Mouse (Mus musculus) ES-Bruce4 (cell line): Measurements from ENCODE around the gene Nfatc2ip. TPM values are rescaled to one million over a fixed set of nuclear protein-coding genes. Genes with fewer than 3 reads are reported as not detected.

Source experiments
- H3K27ac ChIP-seq: 2 replicates; pipeline ENCODE4 v1.5.1; 2012; ENCODE audit warnings: low read length, inconsistent platforms; ENCODE audit not compliant: insufficient read depth
- H3K27me3 ChIP-seq: 2 replicates; pipeline ENCODE4 v1.6.1; 2012; ENCODE audit warnings: mild to moderate bottlenecking, low read length, inconsistent platforms; ENCODE audit not compliant: control insufficient read depth, poor library complexity, insufficient read depth, severe bottlenecking
- H3K36me3 ChIP-seq: 2 replicates; pipeline ENCODE4 v1.6.1; 2012; ENCODE audit warnings: inconsistent platforms, mild to moderate bottlenecking, low read length, moderate library complexity; ENCODE audit not compliant: control insufficient read depth, poor library complexity, insufficient read depth, severe bottlenecking
- H3K4me1 ChIP-seq: one replicate; pipeline ENCODE4 v1.8.1; 2011; ENCODE audit warnings: low read length; ENCODE audit not compliant: control insufficient read depth, insufficient read depth
- H3K4me3 ChIP-seq: 2 replicates; pipeline ENCODE4 v1.5.1; 2011; ENCODE audit warnings: low read depth, mild to moderate bottlenecking, low read length
- H3K9ac ChIP-seq: 2 replicates; pipeline ENCODE4 v1.6.1; 2012; ENCODE audit warnings: low read depth, mild to moderate bottlenecking, inconsistent platforms; ENCODE audit not compliant: poor library complexity, severe bottlenecking
- H3K9me3 ChIP-seq: replicated peaks from 2 replicates; pipeline ENCODE4 v1.6.1; 2012; ENCODE audit warnings: mild to moderate bottlenecking, low read length, inconsistent platforms; ENCODE audit not compliant: control insufficient read depth, poor library complexity, insufficient read depth, severe bottlenecking
- CTCF ChIP-seq: IDR thresholded peaks from one replicate; pipeline ENCODE4 v1.8.1; 2011; ENCODE audit warnings: low read depth, low read length
- EP300 ChIP-seq: IDR thresholded peaks from 2 replicates; pipeline ENCODE4 v1.6.1; 2011; ENCODE audit warnings: low read depth, low read length; ENCODE audit not compliant: insufficient read depth
- POLR2A ChIP-seq: IDR thresholded peaks from one replicate; pipeline ENCODE4 v1.8.1; 2011; ENCODE audit warnings: low read length; ENCODE audit not compliant: insufficient read depth
- polyA plus RNA-seq: library from polyadenylated mRNA; stranded (reverse); fragments of >200 nt; gene quantifications from 2 replicates; pipeline ENCODE4 v1.2.4, GENCODE M21; 2011; ENCODE audit warnings: low read depth; ENCODE audit not compliant: missing spikeins, insufficient read depth, insufficient read length

Gene Nfatc2ip
- polyA plus RNA-seq, 1 experiment: 78.6 TPM

GRCm38 (mm10) chr7:126428154-126428553 is 31.6 kb upstream of the Nfatc2ip start:
- no peaks in the 10 kb centered on the region for H3K36me3 ChIP-seq
- no peaks in the 10 kb centered on the region for H3K27me3 ChIP-seq
- no peak for TF ChIP-seq POLR2A
- TF ChIP-seq CTCF: no peak
- TF ChIP-seq EP300: no peak
- H3K9ac ChIP-seq: peak overlapping the region; percentile 76
- H3K9me3 ChIP-seq: no peaks in the 10 kb centered on the region
- no peak overlapping the region for H3K27ac ChIP-seq
- H3K4me3 ChIP-seq: peak overlapping the region; percentile 96
- H3K4me1 ChIP-seq: no peaks in the 10 kb centered on the region

GRCm38 (mm10) chr7:126427323-126427860 is 30.9 kb upstream of the Nfatc2ip start:
- H3K4me1 ChIP-seq: no peaks in the 10 kb centered on the region
- H3K9ac ChIP-seq: no peak overlapping the region
- no peaks in the 10 kb centered on the region for H3K27me3 ChIP-seq
- no peaks in the 10 kb centered on the region for H3K36me3 ChIP-seq
- TF ChIP-seq CTCF: no peak
- TF ChIP-seq POLR2A: no peak
- TF ChIP-seq EP300: peak; percentile 75; the same call in 1 of the 2 replicates
- H3K4me3 ChIP-seq: no peak overlapping the region
- H3K9me3 ChIP-seq: no peaks in the 10 kb centered on the region
- no peak overlapping the region for H3K27ac ChIP-seq

GRCm38 (mm10) chr7:126424161-126424560 is 27.6 kb upstream of the Nfatc2ip start:
- Histone ChIP-seq H3K4me3 (no peak overlapping the region), H3K4me1 (no peaks in the 10 kb centered on the region), H3K9ac (no peak overlapping the region), H3K36me3 (no peaks in the 10 kb centered on the region), H3K27me3 (no peaks in the 10 kb centered on the region), H3K27ac (no peak overlapping the region), H3K9me3 (no peaks in the 10 kb centered on the region)
- TF ChIP-seq EP300 (no peak), CTCF (no peak), POLR2A (no peak)

- H3K4me1 ChIP-seq: no peaks in the 10 kb centered on the region
- no peaks in the 10 kb centered on the region for H3K27me3 ChIP-seq
- H3K9me3 ChIP-seq: no peaks in the 10 kb centered on the region
- H3K9ac ChIP-seq: no peak overlapping the region
- TF ChIP-seq CTCF (no peak), EP300 (no peak), POLR2A (no peak)
- no peaks in the 10 kb centered on the region for H3K36me3 ChIP-seq
- no peak overlapping the region for H3K27ac ChIP-seq
- no peak overlapping the region for H3K4me3 ChIP-seq
These were observed 25.2 kb upstream of the Nfatc2ip start for GRCm38 (mm10) chr7:126421756-126422155.

GRCm38 (mm10) chr7:126418496-126418895 is 22.0 kb upstream of the Nfatc2ip start:
- H3K4me3 ChIP-seq: no peak overlapping the region
- H3K9me3 ChIP-seq: no peaks in the 10 kb centered on the region
- H3K27me3 ChIP-seq: no peaks in the 10 kb centered on the region
- TF ChIP-seq EP300 (no peak), POLR2A (no peak), CTCF (no peak)
- H3K4me1 ChIP-seq: no peaks in the 10 kb centered on the region
- H3K9ac ChIP-seq: no peak overlapping the region
- H3K36me3 ChIP-seq: no peaks in the 10 kb centered on the region
- H3K27ac ChIP-seq: no peak overlapping the region

GRCm38 (mm10) chr7:126417606-126418005 is 21.1 kb upstream of the Nfatc2ip start:
- Histone ChIP-seq H3K9ac (no peak overlapping the region), H3K4me3 (no peak overlapping the region), H3K9me3 (no peaks in the 10 kb centered on the region), H3K36me3 (no peaks in the 10 kb centered on the region), H3K27me3 (no peaks in the 10 kb centered on the region), H3K4me1 (no peaks in the 10 kb centered on the region), H3K27ac (no peak overlapping the region)
- no peak for TF ChIP-seq POLR2A
- no peak for TF ChIP-seq CTCF
- TF ChIP-seq EP300: no peak
